Mouse (Mus musculus) embryonic facial prominence, embryonic 14.5 days (tissue): ENCODE measurements around the gene L3hypdh. TPM values are rescaled to one million over a fixed set of nuclear protein-coding genes. Genes with fewer than 3 reads are reported as not detected.
A peak's percentile ranks its signal among the peaks of the same experiment; 100 is the strongest.

Source experiments
- ATAC-seq: fragments of 200-750 bp; cut with Nextera tagmentation; 2 replicates; pipeline ENCODE4 v1.8.0; 2017; ENCODE audit warnings: low read depth, moderate number of reproducible peaks, moderate TSS enrichment
- DNase-seq: peaks from one replicate; pipeline ENCODE4 v3.0.0-alpha.2; 2015; ENCODE audit warnings: low spot score
- H3K27ac ChIP-seq: fragments of 300-500 bp; sonication (generic); replicated peaks from 2 replicates; pipeline ENCODE4 v1.5.1; 2014; ENCODE audit warnings: low read depth, mild to moderate bottlenecking, low read length, moderate library complexity
- H3K27me3 ChIP-seq: fragments of 300-500 bp; sonication (generic); replicated peaks from 2 replicates; pipeline ENCODE4 v1.6.1; 2014; ENCODE audit warnings: low read length; ENCODE audit not compliant: control insufficient read depth, insufficient read depth
- H3K36me3 ChIP-seq: fragments of 300-500 bp; sonication (generic); 2 replicates; pipeline ENCODE4 v1.6.1; 2014; ENCODE audit warnings: low read length, mixed read lengths; ENCODE audit not compliant: control insufficient read depth, insufficient read depth
- H3K4me1 ChIP-seq: fragments of 300-500 bp; sonication (generic); 2 replicates; pipeline ENCODE4 v1.6.1; 2014; ENCODE audit warnings: antibody characterized with exemption, low read length; ENCODE audit not compliant: control insufficient read depth, insufficient read depth
- H3K4me2 ChIP-seq: fragments of 300-500 bp; sonication (generic); 2 replicates; pipeline ENCODE4 v1.6.1; 2014; ENCODE audit warnings: low read depth, mild to moderate bottlenecking, low read length, moderate library complexity, mixed read lengths
- H3K4me3 ChIP-seq: fragments of 300-500 bp; sonication (generic); 2 replicates; pipeline ENCODE4 v1.5.1; 2014; ENCODE audit warnings: low read depth, mild to moderate bottlenecking, low read length
- H3K9ac ChIP-seq: fragments of 300-500 bp; sonication (generic); 2 replicates; pipeline ENCODE4 v1.6.1; 2014; ENCODE audit warnings: low read depth, mild to moderate bottlenecking, low read length, moderate library complexity, mixed read lengths
- H3K9me3 ChIP-seq: fragments of 300-500 bp; sonication (generic); 2 replicates; pipeline ENCODE4 v1.6.1; 2016; ENCODE audit warnings: low read length; ENCODE audit not compliant: control insufficient read depth
- WGBS: fragments of 180-500 bp; shearing (Covaris S2); extraction: QIAGEN DNeasy Blood & Tissue Kit; methylation state at CpG from one replicate; pipeline ENCODE4 v1.1.7; 2014; 5-methylcytosine and 5-hydroxymethylcytosine counted together
- polyA plus RNA-seq: library from polyadenylated mRNA; unstranded; fragments of >200 nt; fragmentation: Nextera tagmentation; extraction: Ambion mirVana; gene quantifications from 2 replicates; pipeline ENCODE4 v1.2.1, GENCODE M21; 2014

Gene L3hypdh
- polyA plus RNA-seq, 1 experiment from 2014 or later, result 18.6 TPM

DNA sequence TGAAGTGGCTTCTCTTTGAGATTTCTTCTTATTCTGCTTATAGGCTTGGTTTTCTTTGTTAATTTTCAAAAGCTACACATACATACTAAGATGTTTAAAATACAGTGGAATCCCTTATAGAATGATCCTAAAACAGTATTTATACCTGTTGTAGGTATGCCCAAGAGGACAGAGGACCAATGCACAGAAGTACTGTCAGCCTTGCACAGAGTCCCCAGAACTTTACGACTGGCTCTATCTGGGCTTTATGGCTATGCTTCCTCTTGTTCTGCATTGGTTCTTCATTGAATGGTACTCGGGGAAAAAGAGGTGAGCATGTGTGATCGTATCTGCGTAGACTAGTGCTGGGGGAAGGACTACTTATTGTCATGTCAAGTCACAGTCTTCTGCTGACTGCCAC lies 4.6 kb upstream of the L3hypdh start:
- no peak for DNase-seq
- Histone ChIP-seq H3K4me2 (no peak overlapping the region), H3K4me3 (no peak overlapping the region), H3K9ac (no peak overlapping the region), H3K36me3 (peaks cover 50% of the 10 kb centered on the region), H3K9me3 (no peaks in the 10 kb centered on the region), H3K4me1 (peaks cover 15% of the 10 kb centered on the region), H3K27me3 (no peaks in the 10 kb centered on the region), H3K27ac (no peak overlapping the region)
- ATAC-seq, result no peak
- 94% methylated on average over 4 of the region's 4 CpGs for WGBS

DNA sequence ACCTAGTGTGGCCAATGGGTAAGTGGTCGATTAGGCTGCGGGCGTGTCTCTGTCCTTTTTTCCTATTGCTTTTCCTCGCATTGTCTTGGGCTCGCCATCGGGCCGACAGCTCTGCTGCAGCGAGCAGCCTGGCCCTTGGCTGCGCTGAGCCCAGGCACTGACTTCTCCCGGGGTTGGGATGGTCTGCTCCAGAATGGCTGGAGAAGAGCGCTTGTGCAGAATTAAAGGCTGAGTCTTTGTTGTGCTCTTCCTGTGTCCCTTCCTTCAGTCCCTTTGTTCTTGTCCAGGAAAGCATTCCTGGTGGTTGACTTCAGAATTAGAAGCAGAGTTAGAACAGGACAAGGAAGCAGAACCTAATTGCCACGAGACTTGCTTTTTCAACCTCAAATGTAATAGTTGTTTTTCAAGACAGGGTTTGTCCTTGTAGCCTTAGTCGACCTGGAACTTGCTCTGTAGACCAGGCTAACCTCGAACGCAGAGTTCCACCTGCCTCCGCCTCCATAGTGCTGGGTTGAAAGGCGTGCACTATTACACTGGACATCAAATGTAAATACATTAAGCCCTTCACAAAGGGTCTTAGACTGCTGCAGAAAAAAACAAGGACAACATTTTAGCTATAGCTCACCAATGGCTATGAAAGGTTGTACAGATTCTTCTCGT lies 1.1 kb upstream of the L3hypdh start:
- Histone ChIP-seq H3K27ac (peak overlapping the region; percentile 95), H3K9me3 (no peaks in the 10 kb centered on the region), H3K4me3 (peak overlapping the region; percentile 64), H3K4me2 (peak overlapping the region; percentile 87), H3K9ac (peak overlapping the region; percentile 85), H3K27me3 (no peaks in the 10 kb centered on the region), H3K4me1 (peaks cover 25% of the 10 kb centered on the region), H3K36me3 (peaks cover 16% of the 10 kb centered on the region; the same call in 1 of the 2 replicates)
- DNase-seq (no peak), ATAC-seq (no peak)
- WGBS, result 1% methylated on average over 18 of the region's 18 CpGs

DNA sequence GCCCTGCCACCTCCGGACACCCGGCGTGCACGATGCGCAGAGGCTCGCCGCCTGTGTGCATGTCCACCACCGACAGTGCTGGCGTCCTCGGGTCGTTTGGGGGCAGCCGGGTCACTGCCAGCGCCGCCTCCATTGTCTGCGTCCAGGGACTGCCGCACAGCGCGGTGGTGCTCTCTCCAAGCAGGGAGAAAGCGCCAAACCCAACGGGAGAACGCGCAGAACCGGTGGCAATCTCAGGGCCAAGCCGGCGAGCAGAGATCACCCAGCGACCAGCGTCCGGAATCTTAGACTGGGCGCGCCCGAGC lies 263 bp downstream of the L3hypdh start:
- H3K4me2 ChIP-seq, result peak overlapping the region; percentile 87
- H3K36me3 ChIP-seq, result 0 out of 2 replicates have a peak, but pooled peaks cover 3% of the 10 kb centered on the region
- WGBS, result 2% methylated on average over 17 of the region's 31 CpGs
- H3K4me3 ChIP-seq, result peak overlapping the region; percentile 64
- peaks cover 25% of the 10 kb centered on the region for H3K4me1 ChIP-seq
- ATAC-seq (no peak; the same call in 1 of the 2 replicates), DNase-seq (no peak)
- peak overlapping the region; percentile 81 for H3K27ac ChIP-seq
- H3K9me3 ChIP-seq, result no peaks in the 10 kb centered on the region
- no peaks in the 10 kb centered on the region for H3K27me3 ChIP-seq
- H3K9ac ChIP-seq, result peak overlapping the region; percentile 79

DNA sequence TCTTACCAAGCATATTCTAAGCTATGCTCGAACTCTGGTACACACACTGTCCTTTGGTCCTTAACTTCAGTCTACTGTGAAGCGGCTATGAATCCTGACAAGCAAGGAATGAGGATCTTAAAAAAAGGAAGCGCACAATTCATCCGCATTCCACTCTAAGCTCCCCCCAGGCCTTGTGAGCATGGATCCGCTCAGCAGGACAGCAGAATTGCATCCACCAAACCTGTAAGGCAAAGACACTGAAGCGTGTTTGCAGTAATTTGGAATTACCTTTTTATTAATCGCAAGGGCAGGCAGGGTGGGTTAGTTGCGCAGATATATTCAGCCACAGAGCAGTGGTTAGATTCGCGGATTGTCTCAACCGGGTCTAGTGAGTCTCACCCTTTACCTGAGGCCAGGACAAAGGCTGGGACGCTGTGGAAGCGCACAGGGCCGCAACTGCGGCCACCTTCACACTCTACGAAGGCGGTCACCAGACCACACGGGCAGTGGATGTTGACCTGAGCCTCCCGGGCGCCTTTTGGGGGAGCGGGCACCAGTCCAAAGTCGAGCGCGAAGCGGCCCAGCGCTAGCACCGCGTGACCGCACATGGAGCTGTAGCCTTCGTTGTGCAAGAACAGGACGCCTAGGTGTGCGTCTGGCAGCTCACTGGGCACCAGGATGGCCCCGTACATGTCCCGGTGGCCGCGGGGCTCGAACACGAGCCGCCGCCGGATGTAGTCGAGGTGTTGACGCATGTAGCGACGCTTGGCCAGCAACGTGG lies 797 bp downstream of the L3hypdh start:
- no peak for ATAC-seq
- no peaks in the 10 kb centered on the region for H3K9me3 ChIP-seq
- no peaks in the 10 kb centered on the region for H3K36me3 ChIP-seq
- H3K4me2 ChIP-seq, result peak overlapping the region; percentile 87
- peak; percentile 64 for DNase-seq
- 2% methylated on average over 35 of the region's 46 CpGs for WGBS
- H3K27me3 ChIP-seq, result no peaks in the 10 kb centered on the region
- peaks cover 25% of the 10 kb centered on the region for H3K4me1 ChIP-seq
- H3K4me3 ChIP-seq, result peak overlapping the region; percentile 64
- H3K27ac ChIP-seq, result peak overlapping the region; percentile 81
- peak overlapping the region; percentile 79 for H3K9ac ChIP-seq

DNA sequence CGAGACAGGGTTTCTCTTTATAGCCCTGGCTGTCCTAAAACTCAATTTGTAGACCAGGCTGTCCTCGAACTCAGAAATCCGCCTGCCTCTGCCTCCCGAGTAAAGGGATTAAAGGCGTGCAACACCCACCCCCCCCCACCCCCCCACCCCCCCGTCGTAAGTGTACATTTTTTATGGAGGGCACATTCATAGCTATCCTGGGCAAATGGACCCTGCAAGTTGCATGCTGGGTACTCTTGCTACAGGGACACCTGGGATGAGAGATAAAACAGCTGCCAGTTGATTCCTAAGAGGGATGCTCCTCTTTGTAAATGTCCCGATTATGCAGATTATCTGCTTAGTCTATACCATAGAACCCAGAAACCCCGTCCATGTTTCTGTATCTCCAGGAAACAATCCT lies 2.0 kb downstream of the L3hypdh start:
- Histone ChIP-seq H3K27me3 (no peaks in the 10 kb centered on the region), H3K4me2 (no peak overlapping the region), H3K4me3 (no peak overlapping the region), H3K4me1 (peaks cover 25% of the 10 kb centered on the region), H3K27ac (no peak overlapping the region), H3K9ac (no peak overlapping the region), H3K36me3 (no peaks in the 10 kb centered on the region), H3K9me3 (no peaks in the 10 kb centered on the region)
- ATAC-seq, result no peak
- DNase-seq, result no peak
- WGBS, result 84% methylated on average over 9 of the region's 9 CpGs

DNA sequence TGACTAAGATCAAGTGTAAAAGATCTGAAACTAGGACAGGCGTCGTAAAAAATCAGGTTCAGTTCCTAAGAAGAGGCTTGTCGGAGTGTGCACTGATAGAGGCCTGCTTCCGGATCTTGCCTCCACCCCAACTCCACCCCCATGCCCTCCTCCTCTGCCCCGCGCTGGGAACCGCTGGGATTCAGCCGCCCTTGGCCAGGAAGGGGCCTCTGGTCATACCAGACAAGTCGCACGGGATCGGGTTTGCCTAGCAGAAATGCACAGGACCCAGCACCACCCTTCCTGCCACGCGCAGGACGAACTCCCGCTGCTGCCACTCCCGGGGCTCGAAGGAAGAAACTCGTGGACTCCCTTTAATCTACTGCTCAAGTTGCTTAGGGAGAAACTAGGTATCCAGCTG lies 2.9 kb downstream of the L3hypdh start:
- H3K9ac ChIP-seq, result peak overlapping the region; percentile 46; the same call in 1 of the 2 replicates
- ATAC-seq (no peak), DNase-seq (peak; percentile 30)
- no peaks in the 10 kb centered on the region for H3K27me3 ChIP-seq
- no peaks in the 10 kb centered on the region for H3K9me3 ChIP-seq
- WGBS, result 24% methylated on average over 18 of the region's 18 CpGs
- no peaks in the 10 kb centered on the region for H3K36me3 ChIP-seq
- H3K4me3 ChIP-seq, result peak overlapping the region; percentile 3; the same call in 1 of the 2 replicates
- peaks cover 16% of the 10 kb centered on the region for H3K4me1 ChIP-seq
- H3K27ac ChIP-seq, result no peak overlapping the region
- H3K4me2 ChIP-seq, result peak overlapping the region; percentile 47

DNA sequence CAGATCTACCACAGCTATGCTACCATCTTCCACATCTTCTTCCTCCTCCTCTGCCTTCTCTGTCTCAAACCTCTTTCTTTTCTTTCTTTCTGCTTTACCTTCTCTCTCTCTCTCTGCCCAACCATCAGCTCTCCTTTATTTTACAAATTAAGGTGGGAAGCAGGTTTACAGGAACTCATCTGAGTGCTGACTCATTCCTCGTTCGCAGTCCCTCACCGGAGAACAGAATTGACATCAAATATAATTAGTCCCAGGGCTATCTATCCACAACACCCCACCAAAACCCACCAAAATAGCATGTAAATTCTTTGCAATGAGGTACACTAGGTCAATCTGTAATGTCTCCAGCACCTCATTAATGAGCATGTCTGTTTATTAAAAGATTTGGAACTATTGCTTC lies 3.3 kb downstream of the L3hypdh start:
- 77% methylated on average over 3 of the region's 3 CpGs for WGBS
- ATAC-seq (no peak), DNase-seq (no peak)
- Histone ChIP-seq H3K36me3 (no peaks in the 10 kb centered on the region), H3K9me3 (no peaks in the 10 kb centered on the region), H3K27ac (no peak overlapping the region), H3K4me3 (no peak overlapping the region), H3K9ac (0 out of 2 replicates have a peak overlapping the region, but pooled peaks have one; percentile 46), H3K4me1 (peaks cover 13% of the 10 kb centered on the region; the same call in 1 of the 2 replicates), H3K4me2 (peak overlapping the region; percentile 47; the same call in 1 of the 2 replicates), H3K27me3 (no peaks in the 10 kb centered on the region)

DNA sequence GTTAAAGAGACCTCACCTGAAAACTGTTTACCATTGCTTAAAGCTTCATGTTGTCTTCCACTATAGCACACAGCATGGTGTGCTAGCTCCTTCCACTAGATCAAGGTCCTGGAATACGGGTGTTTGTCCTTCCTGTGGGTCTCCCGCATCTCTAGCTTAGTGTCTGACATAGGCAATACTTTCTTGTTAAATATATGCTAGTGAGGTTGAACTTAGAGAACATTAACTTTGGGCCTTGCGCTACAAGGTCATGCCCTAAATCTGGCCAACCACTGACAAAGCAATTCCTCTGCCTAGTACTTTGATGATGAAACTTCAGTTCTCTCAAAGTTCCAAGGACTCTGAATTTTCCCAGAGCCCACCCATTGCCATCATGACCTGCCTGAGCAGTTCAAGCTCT lies 7.0 kb downstream of the L3hypdh start:
- H3K27ac ChIP-seq, result no peak overlapping the region

More for the DNA sequence above, 7.0 kb downstream of the L3hypdh start:
- H3K4me1 ChIP-seq, result peaks cover 10% of the 10 kb centered on the region; the same call in 1 of the 2 replicates
- H3K9me3 ChIP-seq, result 0 out of 2 replicates have a peak, but pooled peaks cover 3% of the 10 kb centered on the region
- no peaks in the 10 kb centered on the region for H3K27me3 ChIP-seq
- no peak overlapping the region for H3K9ac ChIP-seq
- no peak for ATAC-seq
- no peak overlapping the region for H3K4me3 ChIP-seq
- no peak overlapping the region for H3K4me2 ChIP-seq
- peaks cover 15% of the 10 kb centered on the region for H3K36me3 ChIP-seq
- 92% methylated on average over 3 of the region's 3 CpGs for WGBS
- DNase-seq, result no peak
